17 mouse cellular contexts compared by ENCODE assay signal in genomic region chr16:33708031-33708430, GRCm38 (mm10). TPM values are rescaled to one million over a fixed set of nuclear protein-coding genes. Genes with fewer than 3 reads are reported as not detected.
DNase-seq lines count a peak whose midpoint lies in the region; ATAC-seq and TF ChIP-seq lines count a peak whose summit lies in the region.
"Had no signal": no experiment of that assay in that cellular context is flagged by ENCODE, and none has a peak within 500 bp of the region (broad histone marks: within the 10 kb centered on the region; RNA-seq: fewer than 3 reads in every experiment).

No protein-coding gene starts in this region.

- H3K79me2 ChIP-seq in CH12.LX (replicated peaks; ENCODE audit: control insufficient read depth, extremely low read depth, insufficient read depth, poor library complexity, severe bottlenecking) = peaks cover 86% of the 10 kb centered on the region

- in situ Hi-C loops in CH12.LX (cut with MboI; ENCODE audit: low pct_ligation_motif_present, low pct_unique_long_range_greater_than_20kb, low sequenced_read_pairs) = no loop called here

- H3K27me3 ChIP-seq in CH12.LX (replicated peaks) = no peaks in the 10 kb centered on the region
- H3K27me3 ChIP-seq in hindbrain, embryonic 13.5 days = no peaks in the 10 kb centered on the region
- H3K27me3 ChIP-seq: heart, embryonic 15.5 days; hindbrain, embryonic 12.5 days; liver, embryonic 13.5 days; midbrain, embryonic 13.5 days had no signal

- no peak overlapping the region for H3K4me3 ChIP-seq in CH12.LX (replicated peaks in 1 of 3; ENCODE audit: low read depth in 2 of 3, low read length in 2 of 3, poor library complexity in 1 of 3)
- no peak overlapping the region for H3K4me3 ChIP-seq in hindbrain, embryonic 13.5 days
- H3K4me3 ChIP-seq: erythroblast, embryonic 14.5 days; heart, embryonic 15.5 days; hindbrain, embryonic 12.5 days; liver, embryonic 13.5 days; midbrain, embryonic 13.5 days had no signal

- peaks cover 35 to 95% of the 10 kb centered on the region in 2 experiments for H3K4me1 ChIP-seq in CH12.LX (ENCODE audit: control insufficient read depth in 1 of 2, insufficient read depth in 2 of 2)
- H3K4me1 ChIP-seq in hindbrain, embryonic 13.5 days (replicated peaks) = peaks cover 15% of the 10 kb centered on the region

- peak overlapping the region; percentile 75 for H3K27ac ChIP-seq in CH12.LX (ENCODE audit: insufficient read depth, low read depth)
- no peak overlapping the region for H3K27ac ChIP-seq in hindbrain, embryonic 13.5 days
- H3K27ac ChIP-seq: heart, embryonic 15.5 days; hindbrain, embryonic 12.5 days; kidney, postnatal 0 days; liver, embryonic 13.5 days; macrophage; midbrain, embryonic 13.5 days had no signal

- TF ChIP-seq CTCF in CH12.LX (conservative IDR thresholded peaks at IDR 0.05 in 1 of 2, IDR thresholded peaks at IDR 0.05 in 1 of 2; ENCODE audit: low read depth in 2 of 2, low read length in 2 of 2) = no peak

- ATAC-seq in neutrophil, adult 5-6 weeks (ENCODE audit: extremely low read depth, insufficient number of reproducible peaks, low FRiP score, poor library complexity, severe bottlenecking) = peak; percentile 53
- ATAC-seq in hindbrain, embryonic 13.5 days (ENCODE audit: low FRiP score) = no peak
- ATAC-seq: forebrain, postnatal 0 days; midbrain, embryonic 13.5 days had no signal

- 93% methylated on average over 10 of the region's 10 CpGs for WGBS in hindbrain, embryonic 13.5 days

- DNase-seq in cerebellum, postnatal 25 days = peak; percentile 52 to 57
- no peak for DNase-seq in cerebellum, adult 8-10 months
- peak; percentile 30 to 42 for DNase-seq in B cell, adult 2 months
- peak; percentile 67 for DNase-seq in CH12.LX (ENCODE audit: extremely low read depth)
- DNase-seq in urinary bladder, postnatal 36 days (ENCODE audit: low spot score in 2 of 2) = no peak
- DNase-seq in adrenal gland, postnatal 36 days = no peak
- DNase-seq: forebrain, postnatal 0 days; gastrocnemius, postnatal 36 days; liver, embryonic 13.5 days had no signal

- H3K4me2 ChIP-seq in CH12.LX (ENCODE audit: insufficient read depth, low read depth, poor library complexity, severe bottlenecking) = peak overlapping the region; percentile 64
- no peak overlapping the region for H3K4me2 ChIP-seq in hindbrain, embryonic 13.5 days
- H3K4me2 ChIP-seq: heart, embryonic 15.5 days; hindbrain, embryonic 12.5 days; liver, embryonic 13.5 days; midbrain, embryonic 13.5 days had no signal

- 0 out of 2 replicates have a peak overlapping the region, but pooled peaks have one; percentile 2 for H3K9ac ChIP-seq in CH12.LX (ENCODE audit: insufficient read depth, low read depth)
- H3K9ac ChIP-seq in hindbrain, embryonic 13.5 days = no peak overlapping the region
- H3K9ac ChIP-seq: forebrain, postnatal 0 days; heart, embryonic 15.5 days; hindbrain, embryonic 12.5 days; liver, embryonic 13.5 days; midbrain, embryonic 13.5 days had no signal

- H3K9me3 ChIP-seq in CH12.LX (replicated peaks; ENCODE audit: low read length) = peaks cover 2% of the 10 kb centered on the region
- no peaks in the 10 kb centered on the region for H3K9me3 ChIP-seq in hindbrain, embryonic 13.5 days
- H3K9me3 ChIP-seq: heart, embryonic 15.5 days; hindbrain, embryonic 12.5 days; liver, embryonic 13.5 days; midbrain, embryonic 13.5 days had no signal

- H3K36me3 ChIP-seq in CH12.LX (replicated peaks in 1 of 2; ENCODE audit: control insufficient read depth in 1 of 2, insufficient read depth in 1 of 2, low read length in 1 of 2) = peaks cover 41 to 72% of the 10 kb centered on the region in 2 experiments
- H3K36me3 ChIP-seq in hindbrain, embryonic 13.5 days = peaks cover 5% of the 10 kb centered on the region; the same call in 1 of the 2 replicates

- TF ChIP-seq RAD21 in CH12.LX (IDR thresholded peaks at IDR 0.05; ENCODE audit: low read depth, low read length) = no peak

- no peak for TF ChIP-seq EP300 in CH12.LX (IDR thresholded peaks at IDR 0.05; ENCODE audit: low read length)

- dilution Hi-C loops in CH12.LX (cut with MboI; ENCODE audit: extremely low pct_ligation_motif_present, extremely low pct_unique_long_range_greater_than_20kb, low sequenced_read_pairs) = no loop called here

- peak; percentile 42 for TF ChIP-seq POLR2A in CH12.LX (IDR thresholded peaks at IDR 0.05; ENCODE audit: low read depth, low read length)

TF ChIP-seq in CH12.LX, 34 proteins besides CTCF, POLR2A, EP300 and RAD21:
- TF ChIP-seq SIN3A (IDR thresholded peaks at IDR 0.05; ENCODE audit: low read length) (peak; percentile 24; the same call in 1 of the 2 replicates), BHLHE40 (IDR thresholded peaks at IDR 0.05; ENCODE audit: low read depth, low read length) (peak; percentile 96), TCF12 (IDR thresholded peaks at IDR 0.05; ENCODE audit: low read depth, low read length) (no peak), MAX (IDR thresholded peaks at IDR 0.05; ENCODE audit: low read length) (peak; percentile 90), ETS1 (conservative IDR thresholded peaks at IDR 0.05; ENCODE audit: low read depth, low read length) (peak; percentile 85), MXI1 (IDR thresholded peaks at IDR 0.05; ENCODE audit: low read depth, low read length) (peak; percentile 78), KAT2A (IDR thresholded peaks at IDR 0.05; ENCODE audit: insufficient replicate concordance, low read length) (no peak), JUN (IDR thresholded peaks at IDR 0.05; ENCODE audit: insufficient read depth, low read depth, low read length) (no peak), JUND (conservative IDR thresholded peaks at IDR 0.05; ENCODE audit: low read depth, low read length) (no peak), MYC (IDR thresholded peaks at IDR 0.05; ENCODE audit: low read depth, low read length) (peak; percentile 85), USF1 (IDR thresholded peaks at IDR 0.05; ENCODE audit: low read depth, low read length) (peak; percentile 31; the same call in 1 of the 2 replicates)

RNA-seq across cellular contexts. Expression of gene Heg1, which starts 23.9 kb away (rescaled TPM):
- total RNA-seq in CH12.LX (2012; rRNA removed) = 52.3 and 77.1 TPM in 2 replicates
- total RNA-seq in CH12.LX (2014; rRNA removed) = 33.5 and 40.8 TPM in 2 replicates
- 49.2 and 67.2 TPM in 2 replicates for polyA plus RNA-seq in CH12.LX (2012; ENCODE audit: insufficient read length, low read depth)
- total RNA-seq in neutrophil, adult 5-6 weeks (2017) = 38.1 and 42.1 TPM in 2 replicates
- 10.2 and 10.6 TPM in 2 replicates for polyA plus RNA-seq in hindbrain, embryonic 13.5 days (2015; fragmentation: Nextera tagmentation; extraction: Ambion mirVana)
- total RNA-seq in adrenal gland, postnatal 36 days (2021) = 10 to 100 TPM; 50.3 to 76.7 TPM

Comparison
In these comparisons a context has a peak if more than half of its experiments do, and no peak if none do; other contexts are left out.
1. DNase-seq: peak in cerebellum, postnatal 25 days (2 of 2), B cell, adult 2 months (2 of 2) and CH12.LX (single experiment); none in cerebellum, adult 8-10 months (single experiment), urinary bladder, postnatal 36 days (0 of 2) and adrenal gland, postnatal 36 days (0 of 2).